Mouse (Mus musculus): ENCODE measurements at regions not wholly inside any gene's neighbourhood (a gene's known extent, or its start where the extent isn't known, plus 50 kb on each side); places are given as distances from the start of the nearest gene placed in this dataset.

GRCm38 (mm10) chr8:76038526-76038925, 590.0 kb downstream of the Iqcm start:
- ATAC-seq (replicated peaks; ENCODE audit: low read depth, poor library complexity, severe bottlenecking), result no peak

DNA sequence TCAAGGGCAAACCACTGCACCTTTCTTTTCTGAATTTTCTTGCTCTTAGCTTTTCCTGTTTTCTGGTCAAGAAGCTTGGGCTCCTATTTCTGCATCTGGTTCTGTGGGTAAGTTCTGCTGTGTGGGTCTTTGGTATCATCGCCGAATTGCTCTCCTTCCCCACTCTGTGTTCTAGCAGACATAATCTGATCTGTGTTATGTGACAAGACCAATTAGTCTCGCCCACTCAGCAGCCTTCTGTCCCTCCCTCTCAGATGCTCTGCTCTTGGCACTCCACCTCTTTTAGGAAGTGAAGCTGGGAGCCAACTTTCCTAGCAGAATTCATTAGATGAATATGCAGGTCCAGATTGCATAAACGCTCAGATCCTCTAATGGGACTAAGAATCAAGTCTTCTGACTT, 603.5 kb downstream of the Iqcm start:
- no peak for ATAC-seq (replicated peaks; ENCODE audit: low read depth, poor library complexity, severe bottlenecking)

DNA sequence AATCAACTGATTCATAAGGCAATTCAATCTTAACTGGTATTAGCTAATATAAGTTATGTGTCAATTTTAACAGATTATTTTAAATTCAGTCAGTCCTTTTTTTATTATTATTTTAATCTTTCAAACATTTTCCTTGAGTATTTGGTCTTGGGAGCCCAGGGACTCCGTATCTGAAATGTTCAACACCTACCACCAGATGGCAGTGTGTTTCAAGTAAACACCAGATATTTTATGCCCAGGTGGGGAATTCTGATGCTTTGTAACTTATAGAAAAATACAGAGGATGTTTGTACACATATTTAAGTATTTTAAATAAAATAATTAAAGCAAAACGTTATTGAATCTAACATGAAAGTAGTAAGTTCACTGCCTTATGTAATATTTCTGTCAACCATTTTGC, 619.2 kb downstream of the Iqcm start:
- ATAC-seq (replicated peaks; ENCODE audit: low read depth, poor library complexity, severe bottlenecking), result peak; percentile 85; the same call in 1 of the 2 replicates

GRCm38 (mm10) chr8:76072671-76073351, 624.3 kb downstream of the Iqcm start:
- ATAC-seq (replicated peaks; ENCODE audit: low read depth, poor library complexity, severe bottlenecking), result no peak

DNA sequence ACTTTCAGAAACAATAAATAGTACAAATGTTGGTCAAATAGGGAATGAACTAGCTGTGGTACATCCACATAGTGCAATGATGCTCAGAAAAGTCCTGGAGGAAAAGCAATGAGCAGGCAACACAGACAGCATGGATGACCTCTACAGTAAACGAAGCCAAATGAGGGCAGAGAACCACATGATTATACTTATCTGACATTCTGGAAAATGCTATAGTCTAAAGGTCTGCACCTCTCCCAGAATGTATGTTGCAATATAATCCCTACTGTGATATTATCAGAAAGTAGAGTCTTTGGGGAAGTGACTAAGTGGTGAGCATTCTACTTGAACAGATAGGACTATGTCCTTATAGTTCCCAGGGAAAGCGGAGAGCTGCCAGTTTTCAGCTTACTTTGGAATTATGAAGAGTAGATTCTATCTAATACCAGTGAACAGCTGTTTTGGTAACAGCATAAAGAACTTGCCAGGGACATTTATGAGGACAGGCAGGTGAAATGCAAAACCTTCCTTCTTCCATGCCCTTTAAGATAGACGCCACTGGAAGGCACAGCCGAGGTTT, 672.2 kb downstream of the Iqcm start:
- ATAC-seq (replicated peaks; ENCODE audit: low read depth, poor library complexity, severe bottlenecking), result no peak

DNA sequence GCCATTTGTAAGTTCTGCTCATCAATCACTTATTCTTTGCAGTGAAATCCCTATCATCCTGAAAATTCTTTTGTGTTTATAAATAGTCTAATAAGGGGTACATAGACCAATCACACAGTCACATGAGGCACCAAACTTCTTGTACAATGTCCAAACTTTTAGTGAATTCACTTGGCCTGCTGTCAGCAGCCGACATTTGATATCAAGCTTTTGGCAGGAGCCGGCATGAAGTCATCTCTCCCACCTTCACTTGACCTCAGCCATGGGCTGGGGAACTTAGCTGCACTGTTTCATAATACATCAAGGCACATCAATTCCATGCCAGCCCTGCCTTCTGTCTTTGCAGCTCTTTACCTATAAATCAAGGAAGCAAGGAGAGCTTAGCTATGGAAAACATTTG, 679.0 kb downstream of the Iqcm start:
- ATAC-seq (replicated peaks; ENCODE audit: low read depth, poor library complexity, severe bottlenecking), result no peak

GRCm38 (mm10) chr8:76137219-76137618, 688.7 kb downstream of the Iqcm start:
- no peak for ATAC-seq (replicated peaks; ENCODE audit: low read depth, poor library complexity, severe bottlenecking)

DNA sequence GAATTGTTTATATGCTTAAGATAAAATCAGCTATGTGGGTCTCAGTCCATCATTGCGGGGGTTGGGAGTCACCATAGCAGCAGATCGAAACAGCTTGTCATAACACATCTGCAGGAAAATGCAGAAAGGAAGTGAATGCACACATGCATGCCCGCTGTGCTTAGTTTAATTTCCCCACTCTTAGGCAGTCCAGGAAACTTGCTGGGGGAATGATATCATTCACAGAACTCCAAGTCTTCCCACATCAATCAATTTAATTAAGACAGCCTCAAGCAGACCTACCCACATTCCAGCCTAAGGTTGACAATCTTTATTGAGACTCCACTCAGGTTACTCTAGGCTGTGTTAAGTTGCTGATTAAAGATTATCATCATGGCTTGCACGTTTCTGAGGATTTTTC, 700.2 kb downstream of the Iqcm start:
- ATAC-seq (replicated peaks; ENCODE audit: low read depth, poor library complexity, severe bottlenecking), result no peak

DNA sequence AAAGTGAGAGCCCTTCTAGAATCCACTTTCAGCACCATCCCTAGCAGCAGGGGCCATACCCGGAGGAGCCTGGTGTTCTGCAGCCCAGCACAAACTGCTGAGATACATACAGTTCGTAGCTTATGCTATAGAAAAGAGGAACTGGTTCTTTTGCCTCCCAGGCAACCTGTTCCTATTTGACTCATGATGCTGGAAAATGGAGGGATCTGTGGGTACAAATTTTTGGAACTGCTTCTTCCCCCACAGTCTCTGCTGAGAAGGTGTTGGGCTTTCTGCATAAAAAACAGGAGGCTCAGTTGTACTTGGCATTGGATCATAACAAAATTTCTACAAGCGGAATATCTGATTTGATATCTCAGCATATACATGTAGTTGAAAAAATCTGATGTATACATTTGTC, 716.7 kb upstream of the Nr3c2 start:
- ATAC-seq (replicated peaks; ENCODE audit: low read depth, poor library complexity, severe bottlenecking), result no peak

DNA sequence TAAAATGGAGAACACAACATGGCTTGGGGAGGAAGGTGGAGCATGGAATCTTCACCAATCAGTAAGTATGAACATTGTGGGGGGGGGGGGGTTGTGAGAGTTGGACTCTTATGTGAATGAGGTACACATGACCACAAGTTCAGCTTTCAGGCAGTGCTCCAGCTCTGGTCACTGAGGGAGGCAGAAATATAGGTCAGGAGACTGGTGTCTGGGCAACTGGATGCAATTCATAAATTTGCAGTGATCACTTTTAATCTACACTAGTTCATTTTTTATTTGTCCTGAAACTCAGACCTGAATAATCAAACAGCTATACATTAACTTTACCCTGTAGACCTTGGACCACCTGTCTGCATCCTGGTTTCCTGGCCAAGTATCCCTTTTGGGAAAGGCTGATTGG, 715.4 kb upstream of the Nr3c2 start:
- ATAC-seq (replicated peaks; ENCODE audit: low read depth, poor library complexity, severe bottlenecking), result no peak

- no peak for ATAC-seq (replicated peaks; ENCODE audit: low read depth, poor library complexity, severe bottlenecking)
Measured at GRCm38 (mm10) chr8:76187293-76187692, 711.9 kb upstream of the Nr3c2 start.

DNA sequence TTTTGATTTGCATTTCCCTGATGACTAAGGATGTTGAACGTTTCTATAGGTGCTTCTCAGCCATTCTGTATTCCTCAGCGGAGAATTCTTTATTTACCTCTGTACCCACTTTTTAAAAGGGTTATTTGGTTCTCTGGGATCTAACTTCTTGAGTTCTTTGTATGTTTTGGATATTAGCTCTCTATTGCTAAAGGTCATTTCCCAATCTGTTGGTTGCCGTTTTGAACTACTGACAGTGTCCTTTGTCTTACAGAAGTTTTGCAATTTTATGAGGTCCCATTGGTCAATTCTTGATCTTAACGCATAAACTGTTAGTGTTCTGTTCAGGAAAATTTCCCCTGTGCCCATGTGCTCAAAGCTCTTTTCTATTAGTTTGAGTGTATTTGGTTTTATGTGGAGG, 687.4 kb upstream of the Nr3c2 start:
- ATAC-seq (replicated peaks; ENCODE audit: low read depth, poor library complexity, severe bottlenecking), result no peak

DNA sequence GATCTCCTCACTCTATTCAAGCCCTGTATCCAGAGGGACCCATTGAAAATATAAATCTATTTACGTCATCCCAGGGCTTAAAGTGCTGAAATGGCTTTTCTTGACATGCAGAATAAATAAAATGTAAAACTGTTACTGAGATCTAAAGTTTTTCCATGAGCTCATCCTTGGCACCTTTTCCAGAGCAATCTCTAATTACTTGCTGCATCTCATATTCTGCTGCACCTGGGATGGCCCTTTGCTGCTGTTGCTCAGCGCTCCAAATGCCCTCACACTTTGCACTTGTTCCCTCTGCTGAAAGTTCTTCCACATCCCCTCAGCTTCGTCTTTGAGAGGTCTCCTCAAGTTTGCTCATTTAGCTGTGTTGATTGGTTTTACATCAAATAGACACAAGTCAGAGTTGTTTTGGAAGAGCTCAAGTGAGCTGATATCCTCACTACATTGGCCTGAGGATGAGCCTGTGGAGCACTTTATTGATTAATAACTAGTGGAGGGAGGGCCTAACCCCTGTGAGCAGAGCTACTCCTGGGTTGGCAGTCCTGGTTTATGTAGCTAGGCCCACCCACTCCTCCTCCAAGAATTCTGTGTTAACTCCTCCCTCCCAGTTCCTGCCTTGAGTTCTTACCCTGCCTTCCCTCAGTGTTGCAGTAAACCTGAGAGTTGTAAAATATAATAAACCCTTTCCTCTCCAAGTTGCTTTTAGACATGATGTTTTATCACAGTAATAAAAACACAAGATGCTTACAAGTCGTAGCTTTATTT, 681.2 kb upstream of the Nr3c2 start:
- no peak for ATAC-seq (replicated peaks; ENCODE audit: low read depth, poor library complexity, severe bottlenecking)

- ATAC-seq (replicated peaks; ENCODE audit: low read depth, poor library complexity, severe bottlenecking), result no peak
Measured at GRCm38 (mm10) chr8:76230847-76231246, 668.4 kb upstream of the Nr3c2 start.

- ATAC-seq (replicated peaks; ENCODE audit: low read depth, poor library complexity, severe bottlenecking), result no peak
Measured at GRCm38 (mm10) chr8:76249194-76249593, 650.0 kb upstream of the Nr3c2 start.

DNA sequence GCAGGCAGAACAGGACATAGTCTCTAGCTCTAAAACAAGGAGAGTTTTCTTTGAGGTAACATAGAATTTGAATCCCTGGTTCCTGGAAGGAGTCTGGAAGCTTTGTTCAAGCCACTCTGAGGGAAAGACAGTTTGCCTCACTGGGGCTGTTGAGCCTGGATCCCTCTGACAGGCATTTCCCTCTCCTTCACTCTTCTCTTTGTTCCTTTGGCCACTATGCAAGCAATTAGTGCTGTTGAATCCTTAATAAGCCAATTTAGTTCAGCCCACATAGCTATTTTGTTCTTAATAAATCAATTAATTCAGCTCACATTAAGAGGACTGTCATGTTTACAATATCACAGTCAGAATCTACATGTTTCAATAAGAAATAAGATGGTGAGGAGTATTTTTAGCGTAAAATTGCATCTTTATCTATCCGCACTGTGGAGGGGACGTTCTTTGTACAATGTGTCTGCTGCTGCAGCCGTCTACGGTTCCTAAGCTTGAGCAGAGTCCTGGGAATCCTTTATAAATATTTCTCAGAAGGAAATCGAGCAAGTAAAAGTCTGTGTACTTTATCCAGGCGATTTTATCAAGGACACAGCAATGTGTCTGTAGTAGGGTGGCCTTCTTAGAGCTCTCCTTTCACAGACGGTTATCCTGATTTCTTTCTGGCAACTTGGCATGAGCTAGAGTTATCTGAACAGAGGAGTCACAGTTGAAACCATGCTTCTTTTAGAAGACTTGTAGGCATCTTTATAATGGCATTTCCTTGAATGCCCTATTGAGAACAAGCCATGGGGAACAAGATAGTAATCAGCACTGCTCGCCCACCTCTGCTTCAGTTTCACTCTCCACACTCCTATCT, 646.9 kb upstream of the Nr3c2 start:
- ATAC-seq (replicated peaks; ENCODE audit: low read depth, poor library complexity, severe bottlenecking), result no peak

Measured in common myeloid progenitor, adult 5-6 weeks (primary cell).